Mouse (Mus musculus): Measurements from ENCODE around the gene Ntpcr.

DNA sequence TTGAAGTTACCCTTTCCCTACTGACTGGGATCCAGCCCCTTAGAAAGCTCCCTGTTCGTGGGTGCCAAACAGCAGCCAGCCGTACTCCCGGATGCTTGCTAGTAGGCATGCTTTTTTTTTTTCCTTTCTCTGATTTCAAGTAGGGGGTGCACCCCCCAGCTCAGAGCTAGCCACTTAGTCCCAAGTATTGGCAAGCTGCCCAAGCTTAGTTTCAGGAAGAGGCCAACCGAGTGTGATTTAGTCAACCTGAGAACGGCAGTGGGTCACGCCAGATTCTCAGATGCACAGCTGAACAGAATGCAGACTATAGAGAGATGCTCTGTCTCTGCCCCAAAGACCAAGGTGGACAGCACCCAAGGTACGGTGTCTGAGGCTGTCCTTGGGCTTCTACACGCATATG, 21.1 kb downstream of the Ntpcr start:
- TF ChIP-seq CTCF (IDR thresholded peaks at IDR 0.05; ENCODE audit: control insufficient read depth, insufficient read depth, low read length) (no peak), POLR2A (IDR thresholded peaks at IDR 0.05; ENCODE audit: borderline replicate concordance, control insufficient read depth, low read depth, low read length) (no peak)
